Mouse (Mus musculus) thymus, adult 2 months (tissue): ENCODE measurements around the gene Sdhaf1.

Source experiments
- CTCF ChIP-seq: fragments of 200-500 bp; IDR thresholded peaks from 2 replicates; pipeline ENCODE4 v1.5.1; 2012; ENCODE audit warnings: mild to moderate bottlenecking, control low read depth, low read length, moderate library complexity, borderline replicate concordance; ENCODE audit not compliant: control insufficient read depth, poor library complexity, insufficient read depth; ENCODE audit errors: extremely low read depth
- POLR2A ChIP-seq: fragments of 200-500 bp; IDR thresholded peaks from 2 replicates; pipeline ENCODE4 v1.6.1; 2012; ENCODE audit warnings: mild to moderate bottlenecking, low read length, control low read depth, moderate library complexity; ENCODE audit not compliant: control insufficient read depth, poor library complexity, insufficient read depth; ENCODE audit errors: extremely low read depth

DNA sequence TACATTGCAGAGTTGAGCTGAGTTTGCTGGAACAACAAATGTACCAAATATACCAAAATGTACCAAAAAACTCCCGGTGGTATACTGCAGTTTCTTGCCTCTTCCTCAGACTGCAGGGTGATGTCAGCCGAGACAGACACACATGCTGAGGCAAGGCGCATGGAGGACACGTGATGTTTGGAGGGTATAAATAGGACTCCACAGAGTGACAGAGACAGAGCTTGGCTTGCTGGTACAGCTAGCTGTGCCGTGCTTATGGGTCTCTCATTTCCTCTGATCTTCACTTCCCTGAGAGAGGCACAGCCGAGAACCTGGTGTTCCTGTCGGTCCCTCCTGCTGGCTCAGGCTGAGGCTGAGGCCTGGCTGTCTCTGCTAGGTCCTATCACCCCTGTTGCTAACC is 41.0 kb downstream of the Sdhaf1 start:
- TF ChIP-seq CTCF, result no peak
- no peak for TF ChIP-seq POLR2A
